Mouse (Mus musculus): ENCODE measurements around the gene Smg6. TPM values are rescaled to one million over a fixed set of nuclear protein-coding genes. Genes with fewer than 3 reads are reported as not detected.

Gene Smg6
- polyA plus RNA-seq, 1 experiment from 2014 or later, result 21.0 TPM

GRCm38 (mm10) chr11:75108909-75109308 is 183.3 kb downstream of the Smg6 start:
- no peak for DNase-seq (ENCODE audit: low spot score)
- Histone ChIP-seq H3K36me3 (replicated peaks) (peaks cover 10% of the 10 kb centered on the region), H3K27me3 (replicated peaks; ENCODE audit: low read depth, poor library complexity, severe bottlenecking) (no peaks in the 10 kb centered on the region), H3K27ac (replicated peaks) (no peak overlapping the region), H3K4me3 (no peak overlapping the region), H3K9me3 (no peaks in the 10 kb centered on the region), H3K4me1 (no peaks in the 10 kb centered on the region)

DNA sequence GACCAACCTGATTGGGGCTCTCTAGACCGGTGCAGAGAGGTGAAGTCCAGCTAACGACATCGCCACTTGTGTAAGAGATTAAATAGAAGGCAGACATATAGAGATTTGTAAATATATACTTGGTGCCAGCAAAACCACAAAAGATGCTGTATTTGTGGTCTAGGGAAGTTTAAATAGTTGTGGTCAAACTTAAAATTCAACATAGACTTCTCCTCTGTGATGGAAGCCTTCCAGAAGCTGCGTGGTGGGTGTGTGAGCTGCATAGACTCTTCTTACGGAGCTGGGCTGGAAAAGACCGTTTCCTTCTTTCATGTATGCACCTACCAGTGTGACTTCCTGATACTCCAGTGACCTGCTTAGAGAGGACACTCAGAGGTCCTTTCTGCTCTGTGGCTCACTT is 190.8 kb downstream of the Smg6 start:
- 88% methylated on average over 6 of the region's 6 CpGs for WGBS
- Histone ChIP-seq H3K27ac (replicated peaks) (no peak overlapping the region), H3K36me3 (replicated peaks) (no peaks in the 10 kb centered on the region), H3K9me3 (no peaks in the 10 kb centered on the region), H3K4me3 (no peak overlapping the region), H3K4me1 (0 out of 2 replicates have a peak, but pooled peaks cover 3% of the 10 kb centered on the region), H3K27me3 (replicated peaks; ENCODE audit: low read depth, poor library complexity, severe bottlenecking) (no peaks in the 10 kb centered on the region)
- DNase-seq (ENCODE audit: low spot score), result no peak

GRCm38 (mm10) chr11:75118141-75118540 is 192.5 kb downstream of the Smg6 start:
- H3K4me1 ChIP-seq, result 0 out of 2 replicates have a peak, but pooled peaks cover 3% of the 10 kb centered on the region

GRCm38 (mm10) chr11:75119298-75119697 is 193.7 kb downstream of the Smg6 start:
- Histone ChIP-seq H3K9me3 (no peaks in the 10 kb centered on the region), H3K4me1 (0 out of 2 replicates have a peak, but pooled peaks cover 3% of the 10 kb centered on the region), H3K4me3 (no peak overlapping the region), H3K36me3 (replicated peaks) (no peaks in the 10 kb centered on the region), H3K27ac (replicated peaks) (no peak overlapping the region), H3K27me3 (replicated peaks; ENCODE audit: low read depth, poor library complexity, severe bottlenecking) (no peaks in the 10 kb centered on the region)
- DNase-seq (ENCODE audit: low spot score), result no peak
- WGBS, result 88% methylated on average over 2 of the region's 2 CpGs

More at GRCm38 (mm10) chr11:75118141-75118540, 192.5 kb downstream of the Smg6 start:
- H3K27me3 ChIP-seq (replicated peaks; ENCODE audit: low read depth, poor library complexity, severe bottlenecking), result no peaks in the 10 kb centered on the region
- no peak for DNase-seq (ENCODE audit: low spot score)
- no peak overlapping the region for H3K4me3 ChIP-seq
- H3K27ac ChIP-seq (replicated peaks), result no peak overlapping the region
- H3K36me3 ChIP-seq (replicated peaks), result no peaks in the 10 kb centered on the region
- no peaks in the 10 kb centered on the region for H3K9me3 ChIP-seq
- WGBS, result 96% methylated on average over 2 of the region's 2 CpGs

DNA sequence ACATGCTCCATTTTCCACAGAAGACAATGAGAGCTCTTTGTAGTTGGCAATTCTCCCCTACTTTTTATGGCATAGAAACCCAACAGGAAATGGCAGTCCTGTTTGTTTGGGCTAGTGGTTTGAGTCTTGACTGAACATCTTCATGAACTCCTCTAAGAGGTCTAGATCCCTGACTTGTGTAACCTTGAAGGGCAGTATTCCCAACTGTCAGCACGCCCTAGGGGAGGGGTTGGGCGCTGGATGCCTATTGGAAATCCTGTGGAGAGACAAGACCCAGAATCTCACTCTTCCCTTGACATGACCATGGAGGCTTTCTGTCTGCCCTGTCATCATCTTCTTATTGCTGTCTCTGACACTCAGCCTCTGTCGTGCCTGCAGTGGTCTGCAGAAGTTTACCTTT is 194.2 kb downstream of the Smg6 start:
- Histone ChIP-seq H3K36me3 (replicated peaks) (no peaks in the 10 kb centered on the region), H3K4me3 (no peak overlapping the region), H3K27ac (replicated peaks) (no peak overlapping the region), H3K9me3 (no peaks in the 10 kb centered on the region), H3K4me1 (0 out of 2 replicates have a peak, but pooled peaks cover 3% of the 10 kb centered on the region), H3K27me3 (replicated peaks; ENCODE audit: low read depth, poor library complexity, severe bottlenecking) (no peaks in the 10 kb centered on the region)
- DNase-seq (ENCODE audit: low spot score), result no peak
- 85% methylated on average over 3 of the region's 3 CpGs for WGBS

DNA sequence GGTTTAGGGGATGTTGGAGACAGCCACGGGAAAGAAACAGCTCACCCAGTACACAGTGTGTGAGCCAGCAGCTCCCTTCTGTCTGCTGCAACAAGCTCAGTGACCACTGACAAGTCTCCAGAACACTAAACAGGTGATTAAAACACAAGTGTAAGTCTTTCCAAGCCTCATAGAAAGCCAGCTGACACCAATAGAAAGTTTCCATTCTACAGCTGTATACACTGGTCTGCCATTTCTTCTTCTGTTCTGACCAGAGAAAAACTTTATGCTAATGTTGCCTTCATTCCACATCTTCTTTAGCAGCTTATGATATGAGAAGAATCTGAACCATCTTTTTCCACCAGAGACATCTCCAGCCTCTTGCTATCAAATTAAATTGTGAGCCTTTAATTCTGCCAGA is 195.7 kb downstream of the Smg6 start:
- DNase-seq (ENCODE audit: low spot score), result no peak
- 73% methylated on average over 1 of the region's 1 CpGs for WGBS
- 0 out of 2 replicates have a peak, but pooled peaks cover 3% of the 10 kb centered on the region for H3K4me1 ChIP-seq
- H3K9me3 ChIP-seq, result no peaks in the 10 kb centered on the region
- H3K27ac ChIP-seq (replicated peaks), result no peak overlapping the region
- no peaks in the 10 kb centered on the region for H3K36me3 ChIP-seq (replicated peaks)
- no peaks in the 10 kb centered on the region for H3K27me3 ChIP-seq (replicated peaks; ENCODE audit: low read depth, poor library complexity, severe bottlenecking)
- H3K4me3 ChIP-seq, result no peak overlapping the region

- H3K9me3 ChIP-seq, result no peaks in the 10 kb centered on the region
- 94% methylated on average over 2 of the region's 2 CpGs for WGBS
- DNase-seq (ENCODE audit: low spot score), result no peak
- H3K27ac ChIP-seq (replicated peaks), result no peak overlapping the region
- no peaks in the 10 kb centered on the region for H3K27me3 ChIP-seq (replicated peaks; ENCODE audit: low read depth, poor library complexity, severe bottlenecking)
- 0 out of 2 replicates have a peak, but pooled peaks cover 3% of the 10 kb centered on the region for H3K4me1 ChIP-seq
- 0 out of 2 replicates have a peak, but pooled peaks cover 2% of the 10 kb centered on the region for H3K36me3 ChIP-seq (replicated peaks)
- no peak overlapping the region for H3K4me3 ChIP-seq
These were observed 198.8 kb downstream of the Smg6 start for GRCm38 (mm10) chr11:75124406-75124805.

DNA sequence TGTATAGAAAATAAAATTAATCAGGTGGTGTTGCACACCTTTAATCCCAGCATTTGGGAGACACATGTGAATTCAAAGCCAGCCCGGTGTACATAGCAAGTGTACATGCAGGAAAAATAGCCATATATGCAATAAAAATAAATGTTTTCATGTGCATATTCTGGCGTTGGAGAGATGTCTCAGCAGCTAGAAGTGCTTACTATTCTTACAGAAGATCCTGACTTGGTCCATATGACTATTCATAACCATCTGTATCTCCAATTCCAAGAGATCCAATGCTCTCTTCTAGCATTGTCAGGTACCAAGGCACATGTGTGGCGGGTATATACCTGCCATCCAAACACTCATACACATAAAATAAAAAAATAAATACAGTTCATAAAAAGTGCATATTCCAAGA is 200.8 kb downstream of the Smg6 start:
- H3K36me3 ChIP-seq (replicated peaks), result 0 out of 2 replicates have a peak, but pooled peaks cover 2% of the 10 kb centered on the region
- no peaks in the 10 kb centered on the region for H3K4me1 ChIP-seq
- no peak overlapping the region for H3K4me3 ChIP-seq
- H3K27me3 ChIP-seq (replicated peaks; ENCODE audit: low read depth, poor library complexity, severe bottlenecking), result no peaks in the 10 kb centered on the region
- no peak overlapping the region for H3K27ac ChIP-seq (replicated peaks)
- no peak for DNase-seq (ENCODE audit: low spot score)
- no peaks in the 10 kb centered on the region for H3K9me3 ChIP-seq
- WGBS, result 94% methylated on average over 3 of the region's 3 CpGs

- 95% methylated on average over 6 of the region's 6 CpGs for whole genome bisulfite sequencing
- DNase-seq (ENCODE audit: low spot score), result no peak
- Histone ChIP-seq H3K27me3 (replicated peaks; ENCODE audit: low read depth, poor library complexity, severe bottlenecking) (no peaks in the 10 kb centered on the region), H3K27ac (replicated peaks) (no peak overlapping the region), H3K9me3 (no peaks in the 10 kb centered on the region), H3K36me3 (replicated peaks) (0 out of 2 replicates have a peak, but pooled peaks cover 2% of the 10 kb centered on the region), H3K4me1 (peaks cover 17% of the 10 kb centered on the region), H3K4me3 (no peak overlapping the region)
These were observed 203.9 kb downstream of the Smg6 start for GRCm38 (mm10) chr11:75129481-75129880.

DNA sequence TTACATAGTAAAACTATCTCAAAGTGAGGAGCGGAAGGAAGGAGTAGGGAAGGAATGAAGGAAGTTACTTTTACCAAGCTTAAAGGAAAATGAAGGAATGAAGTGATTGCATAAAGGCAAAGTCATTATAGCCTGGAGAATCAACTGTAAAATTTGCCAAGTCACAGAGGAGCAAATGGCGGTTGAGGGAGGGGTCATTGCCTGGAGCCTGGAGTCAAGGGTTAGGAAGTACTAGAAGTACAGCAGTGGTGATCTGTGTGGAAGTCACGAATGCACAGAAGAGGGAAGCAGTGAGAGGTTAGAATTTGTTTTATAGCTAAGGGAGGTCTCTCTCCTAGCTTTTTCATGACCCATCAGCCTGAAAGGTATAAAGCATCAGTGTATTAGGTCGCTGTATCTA is 205.7 kb downstream of the Smg6 start:
- H3K4me3 ChIP-seq, result no peak overlapping the region
- H3K36me3 ChIP-seq (replicated peaks), result 0 out of 2 replicates have a peak, but pooled peaks cover 2% of the 10 kb centered on the region
- no peaks in the 10 kb centered on the region for H3K9me3 ChIP-seq
- no peak for DNase-seq (ENCODE audit: low spot score)
- 86% methylated on average over 4 of the region's 4 CpGs for WGBS
- peaks cover 32% of the 10 kb centered on the region for H3K4me1 ChIP-seq
- H3K27me3 ChIP-seq (replicated peaks; ENCODE audit: low read depth, poor library complexity, severe bottlenecking), result no peaks in the 10 kb centered on the region
- no peak overlapping the region for H3K27ac ChIP-seq (replicated peaks)

- H3K36me3 ChIP-seq (replicated peaks), result peaks cover 3% of the 10 kb centered on the region; the same call in 1 of the 2 replicates
- H3K4me1 ChIP-seq, result peaks cover 42% of the 10 kb centered on the region
- H3K27me3 ChIP-seq (replicated peaks; ENCODE audit: low read depth, poor library complexity, severe bottlenecking), result no peaks in the 10 kb centered on the region
- no peaks in the 10 kb centered on the region for H3K9me3 ChIP-seq
- H3K4me3 ChIP-seq, result no peak overlapping the region
- DNase-seq (ENCODE audit: low spot score), result no peak
- WGBS, result 92% methylated on average over 5 of the region's 5 CpGs
- no peak overlapping the region for H3K27ac ChIP-seq (replicated peaks)
These were observed 206.7 kb downstream of the Smg6 start for GRCm38 (mm10) chr11:75132278-75132677.

- 89% methylated on average over 5 of the region's 5 CpGs for WGBS
- Histone ChIP-seq H3K36me3 (replicated peaks) (peaks cover 10% of the 10 kb centered on the region), H3K4me3 (no peak overlapping the region), H3K4me1 (peaks cover 53% of the 10 kb centered on the region), H3K9me3 (no peaks in the 10 kb centered on the region), H3K27me3 (replicated peaks; ENCODE audit: low read depth, poor library complexity, severe bottlenecking) (no peaks in the 10 kb centered on the region), H3K27ac (replicated peaks) (peak overlapping the region; percentile 51)
- no peak for DNase-seq (ENCODE audit: low spot score)
These were observed 207.8 kb downstream of the Smg6 start for GRCm38 (mm10) chr11:75133391-75133790.

- peak; percentile 40 for DNase-seq (ENCODE audit: low spot score)
- Histone ChIP-seq H3K36me3 (replicated peaks) (peaks cover 10% of the 10 kb centered on the region), H3K4me3 (no peak overlapping the region), H3K4me1 (peaks cover 58% of the 10 kb centered on the region), H3K9me3 (no peaks in the 10 kb centered on the region), H3K27me3 (replicated peaks; ENCODE audit: low read depth, poor library complexity, severe bottlenecking) (no peaks in the 10 kb centered on the region), H3K27ac (replicated peaks) (peak overlapping the region; percentile 51)
- WGBS, result 6% methylated on average over 2 of the region's 2 CpGs
These were observed 208.3 kb downstream of the Smg6 start for GRCm38 (mm10) chr11:75133951-75134350.

All from embryonic facial prominence, embryonic 10.5 days (tissue).